Mouse (Mus musculus): ENCODE measurements around the gene Etnk2.

DNA sequence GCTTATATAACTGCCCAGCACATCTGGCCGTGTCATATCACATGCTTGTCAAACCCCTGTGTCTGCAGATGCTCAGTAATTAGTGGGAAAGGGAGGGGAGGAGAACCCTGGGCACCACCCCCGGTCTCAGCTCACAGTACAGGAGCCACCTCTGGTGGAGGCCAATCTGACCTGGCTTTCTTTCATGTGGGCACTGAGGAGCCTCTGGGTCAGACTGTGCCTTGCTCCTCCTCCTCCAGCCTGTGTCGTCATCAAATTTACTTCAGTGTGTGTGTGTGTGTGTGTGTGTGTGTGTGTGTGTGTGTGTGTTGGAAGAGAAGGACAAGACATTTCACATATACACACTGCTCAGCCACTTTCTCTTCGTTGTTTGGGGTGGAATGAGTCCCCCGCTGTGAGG lies 40.0 kb upstream of the Etnk2 start:
- TF ChIP-seq POLR2A (IDR thresholded peaks at IDR 0.05; ENCODE audit: insufficient read depth, low read depth, low read length) (no peak), CTCF (IDR thresholded peaks at IDR 0.05; ENCODE audit: insufficient read depth, low read depth, low read length) (no peak)

Data from olfactory bulb, adult 2 months (tissue).